Mouse (Mus musculus): ENCODE results near the gene Srd5a3. TPM values are rescaled to one million over a fixed set of nuclear protein-coding genes. Genes with fewer than 3 reads are reported as not detected.
A peak's percentile ranks its signal among the peaks of the same experiment; 100 is the strongest.

Gene Srd5a3
- polyA plus RNA-seq, 1 experiment from 2014 or later: 19.8 TPM

- 12% methylated on average over 9 of the region's 9 CpGs for WGBS
Observed at GRCm38 (mm10) chr5:76140730-76141066, 627 bp downstream of the Srd5a3 start.

GRCm38 (mm10) chr5:76143356-76143755, 3.3 kb downstream of the Srd5a3 start:
- Histone ChIP-seq H3K27ac (ENCODE audit: low read depth, low read length) (no peak overlapping the region), H3K9me3 (ENCODE audit: control insufficient read depth, low read length) (no peaks in the 10 kb centered on the region)
- WGBS: 85% methylated on average over 4 of the region's 4 CpGs

More at GRCm38 (mm10) chr5:76140730-76141066, 627 bp downstream of the Srd5a3 start:
- peaks cover 3% of the 10 kb centered on the region; the same call in 1 of the 2 replicates for H3K4me1 ChIP-seq (ENCODE audit: control insufficient read depth, insufficient read depth, low read length)
- ATAC-seq (ENCODE audit: insufficient read depth, low FRiP score, low TSS enrichment): peak; percentile 48; the same call in 1 of the 2 replicates
- H3K27ac ChIP-seq (ENCODE audit: low read depth, low read length): peak overlapping the region; percentile 93
- no peak for DNase-seq (ENCODE audit: low spot score)
- peak overlapping the region; percentile 67 for H3K4me3 ChIP-seq (ENCODE audit: low read depth, low read length)
- H3K36me3 ChIP-seq (ENCODE audit: control insufficient read depth, insufficient read depth, low read length): no peaks in the 10 kb centered on the region
- no peaks in the 10 kb centered on the region for H3K27me3 ChIP-seq (ENCODE audit: control insufficient read depth, insufficient read depth, low read length)
- peak overlapping the region; percentile 63 for H3K4me2 ChIP-seq (ENCODE audit: low read depth)
- peak overlapping the region; percentile 92 for H3K9ac ChIP-seq (ENCODE audit: low read length)
- no peaks in the 10 kb centered on the region for H3K9me3 ChIP-seq (ENCODE audit: control insufficient read depth, low read length)

GRCm38 (mm10) chr5:76146401-76146800, 6.3 kb downstream of the Srd5a3 start:
- Histone ChIP-seq H3K9ac (ENCODE audit: low read length) (no peak overlapping the region), H3K9me3 (ENCODE audit: control insufficient read depth, low read length) (no peaks in the 10 kb centered on the region), H3K27me3 (ENCODE audit: control insufficient read depth, insufficient read depth, low read length) (no peaks in the 10 kb centered on the region), H3K4me3 (ENCODE audit: low read depth, low read length) (no peak overlapping the region), H3K36me3 (ENCODE audit: control insufficient read depth, insufficient read depth, low read length) (no peaks in the 10 kb centered on the region), H3K4me1 (ENCODE audit: control insufficient read depth, insufficient read depth, low read length) (no peaks in the 10 kb centered on the region), H3K27ac (ENCODE audit: low read depth, low read length) (no peak overlapping the region), H3K4me2 (ENCODE audit: low read depth) (no peak overlapping the region)
- ATAC-seq (ENCODE audit: insufficient read depth, low FRiP score, low TSS enrichment) (no peak), DNase-seq (ENCODE audit: low spot score) (no peak)
- WGBS: 97% methylated on average over 1 of the region's 1 CpGs

More at GRCm38 (mm10) chr5:76143356-76143755, 3.3 kb downstream of the Srd5a3 start:
- no peak for DNase-seq (ENCODE audit: low spot score)
- H3K4me3 ChIP-seq (ENCODE audit: low read depth, low read length): no peak overlapping the region
- ATAC-seq (ENCODE audit: insufficient read depth, low FRiP score, low TSS enrichment): no peak
- H3K9ac ChIP-seq (ENCODE audit: low read length): no peak overlapping the region
- no peak overlapping the region for H3K4me2 ChIP-seq (ENCODE audit: low read depth)
- H3K36me3 ChIP-seq (ENCODE audit: control insufficient read depth, insufficient read depth, low read length): no peaks in the 10 kb centered on the region
- no peaks in the 10 kb centered on the region for H3K27me3 ChIP-seq (ENCODE audit: control insufficient read depth, insufficient read depth, low read length)
- H3K4me1 ChIP-seq (ENCODE audit: control insufficient read depth, insufficient read depth, low read length): peaks cover 3% of the 10 kb centered on the region; the same call in 1 of the 2 replicates

DNA sequence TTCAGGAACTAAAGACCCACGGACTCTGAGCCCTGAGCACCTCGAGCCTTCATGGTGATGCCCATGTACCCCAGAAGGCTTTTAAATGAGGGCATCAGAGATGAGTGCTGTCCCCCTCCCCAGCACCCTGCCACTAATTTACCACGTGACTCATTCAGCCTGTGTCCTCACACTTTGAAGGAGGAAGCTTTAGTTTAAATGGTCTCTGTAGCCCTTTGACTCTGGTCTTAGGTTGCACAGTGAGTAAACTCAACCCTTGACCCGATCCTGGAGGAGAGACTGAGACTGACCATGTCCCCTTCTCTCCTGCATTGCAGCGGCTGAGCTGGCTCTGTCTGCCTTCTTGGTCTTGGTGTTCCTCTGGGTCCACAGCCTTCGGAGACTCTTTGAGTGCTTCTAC, 9.4 kb downstream of the Srd5a3 start:
- Histone ChIP-seq H3K9me3 (ENCODE audit: control insufficient read depth, low read length) (no peaks in the 10 kb centered on the region), H3K4me1 (ENCODE audit: control insufficient read depth, insufficient read depth, low read length) (no peaks in the 10 kb centered on the region), H3K27me3 (ENCODE audit: control insufficient read depth, insufficient read depth, low read length) (no peaks in the 10 kb centered on the region), H3K9ac (ENCODE audit: low read length) (no peak overlapping the region), H3K36me3 (ENCODE audit: control insufficient read depth, insufficient read depth, low read length) (no peaks in the 10 kb centered on the region), H3K4me2 (ENCODE audit: low read depth) (no peak overlapping the region), H3K4me3 (ENCODE audit: low read depth, low read length) (no peak overlapping the region), H3K27ac (ENCODE audit: low read depth, low read length) (no peak overlapping the region)
- WGBS: 89% methylated on average over 6 of the region's 6 CpGs
- ATAC-seq (ENCODE audit: insufficient read depth, low FRiP score, low TSS enrichment) (no peak), DNase-seq (ENCODE audit: low spot score) (no peak)

DNA sequence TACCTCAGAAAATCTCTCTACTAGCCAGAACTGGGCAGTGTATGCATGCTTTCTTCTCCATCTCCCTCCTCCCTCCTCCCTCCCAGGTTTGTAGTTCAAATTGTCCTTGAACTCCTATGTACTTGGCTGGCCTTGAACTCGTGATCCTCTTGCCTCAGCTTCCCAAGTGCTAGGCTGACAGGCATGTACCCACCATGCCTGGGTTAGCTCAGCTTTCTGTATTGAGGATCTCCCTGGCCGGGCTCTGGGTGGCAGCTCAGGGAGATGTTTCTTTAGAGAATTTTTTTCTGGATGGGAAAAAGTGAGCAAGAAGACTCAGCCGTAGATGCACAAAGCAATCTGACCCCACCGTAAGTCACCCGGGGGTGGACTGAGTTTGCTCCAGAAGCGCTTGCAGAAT, 12.9 kb downstream of the Srd5a3 start:
- Histone ChIP-seq H3K27ac (ENCODE audit: low read depth, low read length) (no peak overlapping the region), H3K9ac (ENCODE audit: low read length) (no peak overlapping the region), H3K4me3 (ENCODE audit: low read depth, low read length) (no peak overlapping the region), H3K36me3 (ENCODE audit: control insufficient read depth, insufficient read depth, low read length) (peaks cover 2% of the 10 kb centered on the region; the same call in 1 of the 2 replicates), H3K4me1 (ENCODE audit: control insufficient read depth, insufficient read depth, low read length) (no peaks in the 10 kb centered on the region), H3K9me3 (ENCODE audit: control insufficient read depth, low read length) (no peaks in the 10 kb centered on the region), H3K27me3 (ENCODE audit: control insufficient read depth, insufficient read depth, low read length) (no peaks in the 10 kb centered on the region), H3K4me2 (ENCODE audit: low read depth) (no peak overlapping the region)
- DNase-seq (ENCODE audit: low spot score): no peak
- WGBS: 89% methylated on average over 6 of the region's 6 CpGs
- ATAC-seq (ENCODE audit: insufficient read depth, low FRiP score, low TSS enrichment): no peak

- no peak overlapping the region for H3K27ac ChIP-seq (ENCODE audit: low read depth, low read length)
- no peak for ATAC-seq (ENCODE audit: insufficient read depth, low FRiP score, low TSS enrichment)
- DNase-seq (ENCODE audit: low spot score): no peak
- no peak overlapping the region for H3K9ac ChIP-seq (ENCODE audit: low read length)
- no peak overlapping the region for H3K4me2 ChIP-seq (ENCODE audit: low read depth)
- H3K4me1 ChIP-seq (ENCODE audit: control insufficient read depth, insufficient read depth, low read length): no peaks in the 10 kb centered on the region
- H3K4me3 ChIP-seq (ENCODE audit: low read depth, low read length): no peak overlapping the region
- H3K9me3 ChIP-seq (ENCODE audit: control insufficient read depth, low read length): no peaks in the 10 kb centered on the region
- 89% methylated on average over 11 of the region's 11 CpGs for WGBS
- H3K36me3 ChIP-seq (ENCODE audit: control insufficient read depth, insufficient read depth, low read length): peaks cover 2% of the 10 kb centered on the region; the same call in 1 of the 2 replicates
- H3K27me3 ChIP-seq (ENCODE audit: control insufficient read depth, insufficient read depth, low read length): no peaks in the 10 kb centered on the region
Observed at GRCm38 (mm10) chr5:76153430-76153829, 13.4 kb downstream of the Srd5a3 start.

DNA sequence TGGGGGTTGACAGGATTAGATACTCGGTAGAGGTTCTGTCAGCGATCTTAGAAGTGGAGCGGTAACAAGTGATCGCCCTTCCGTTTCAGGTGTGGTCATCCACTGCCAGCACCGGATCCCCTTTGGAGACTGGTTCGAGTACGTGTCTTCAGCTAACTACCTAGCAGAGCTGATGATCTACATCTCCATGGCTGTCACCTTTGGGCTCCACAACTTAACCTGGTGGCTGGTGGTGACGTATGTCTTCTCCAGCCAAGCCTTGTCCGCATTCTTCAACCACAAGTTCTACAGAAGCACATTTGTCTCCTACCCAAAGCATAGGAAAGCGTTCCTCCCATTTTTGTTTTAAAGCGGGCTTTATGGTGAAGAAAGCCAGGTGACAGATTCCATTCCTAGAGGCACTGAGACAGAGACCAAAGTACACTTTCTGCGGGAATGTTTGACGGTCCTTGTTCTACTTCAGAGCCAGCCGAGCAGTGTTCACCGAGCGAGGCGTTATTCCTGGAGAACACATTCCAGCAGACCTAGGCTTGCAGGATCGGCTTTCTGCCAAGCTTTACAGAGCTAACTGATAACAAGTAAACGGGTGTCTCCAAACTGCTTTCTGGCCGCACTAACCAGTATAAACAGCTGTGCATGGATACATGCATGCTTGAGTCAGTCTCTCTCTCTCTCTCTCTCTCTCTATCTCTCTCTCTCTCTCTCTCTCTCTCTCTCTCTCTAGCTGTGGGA, 14.5 kb downstream of the Srd5a3 start:
- 95% methylated on average over 21 of the region's 21 CpGs for WGBS
- Histone ChIP-seq H3K27ac (ENCODE audit: low read depth, low read length) (no peak overlapping the region), H3K36me3 (ENCODE audit: control insufficient read depth, insufficient read depth, low read length) (peaks cover 2% of the 10 kb centered on the region; the same call in 1 of the 2 replicates), H3K4me2 (ENCODE audit: low read depth) (no peak overlapping the region), H3K4me3 (ENCODE audit: low read depth, low read length) (no peak overlapping the region), H3K9ac (ENCODE audit: low read length) (no peak overlapping the region), H3K9me3 (ENCODE audit: control insufficient read depth, low read length) (no peaks in the 10 kb centered on the region), H3K27me3 (ENCODE audit: control insufficient read depth, insufficient read depth, low read length) (no peaks in the 10 kb centered on the region), H3K4me1 (ENCODE audit: control insufficient read depth, insufficient read depth, low read length) (no peaks in the 10 kb centered on the region)
- ATAC-seq (ENCODE audit: insufficient read depth, low FRiP score, low TSS enrichment): no peak
- no peak for DNase-seq (ENCODE audit: low spot score)

DNA sequence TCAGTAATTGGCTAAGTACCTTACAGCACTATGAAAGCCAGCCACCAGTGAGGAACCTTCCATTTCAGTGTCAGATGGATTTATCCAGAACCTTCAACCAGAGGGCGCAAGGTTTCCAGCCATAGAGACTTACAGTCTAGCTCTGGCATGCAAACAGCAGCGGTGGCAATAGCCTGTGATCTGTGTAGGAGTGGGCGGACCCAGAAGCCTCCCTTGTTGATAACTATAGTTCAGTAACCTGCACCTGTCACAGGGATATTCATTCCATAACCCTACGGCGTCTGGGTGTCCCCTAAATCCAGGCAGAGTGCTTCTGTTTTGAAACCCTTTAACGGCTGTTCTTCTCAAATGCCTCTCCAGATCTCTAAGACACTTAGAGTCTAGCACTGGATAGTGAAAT, 19.5 kb downstream of the Srd5a3 start:
- no peak overlapping the region for H3K9ac ChIP-seq (ENCODE audit: low read length)
- peaks cover 2% of the 10 kb centered on the region; the same call in 1 of the 2 replicates for H3K36me3 ChIP-seq (ENCODE audit: control insufficient read depth, insufficient read depth, low read length)
- H3K9me3 ChIP-seq (ENCODE audit: control insufficient read depth, low read length): no peaks in the 10 kb centered on the region
- DNase-seq (ENCODE audit: low spot score) (no peak), ATAC-seq (ENCODE audit: insufficient read depth, low FRiP score, low TSS enrichment) (no peak)
- no peak overlapping the region for H3K27ac ChIP-seq (ENCODE audit: low read depth, low read length)
- no peaks in the 10 kb centered on the region for H3K27me3 ChIP-seq (ENCODE audit: control insufficient read depth, insufficient read depth, low read length)
- H3K4me2 ChIP-seq (ENCODE audit: low read depth): no peak overlapping the region
- 89% methylated on average over 6 of the region's 6 CpGs for WGBS
- H3K4me3 ChIP-seq (ENCODE audit: low read depth, low read length): no peak overlapping the region
- H3K4me1 ChIP-seq (ENCODE audit: control insufficient read depth, insufficient read depth, low read length): no peaks in the 10 kb centered on the region

DNA sequence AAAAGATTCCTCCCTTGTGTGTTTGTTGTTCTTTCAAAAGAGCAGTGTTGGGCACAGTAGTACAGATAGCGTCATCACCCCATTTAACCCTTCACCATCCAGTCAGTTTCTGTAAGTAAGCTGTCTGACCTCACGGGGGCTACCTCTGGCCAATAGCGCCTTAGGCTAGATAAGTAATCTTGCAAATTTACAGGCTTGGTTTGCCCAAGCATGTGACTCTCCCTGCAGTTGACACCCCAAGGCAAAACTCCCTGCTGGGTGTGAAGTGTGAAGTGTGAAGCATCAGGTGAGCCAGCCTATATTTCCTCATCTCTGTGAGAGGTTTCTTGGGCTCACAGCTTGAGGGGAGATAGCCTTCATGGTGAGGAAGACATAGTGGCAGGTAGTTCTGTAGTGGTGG, 20.0 kb downstream of the Srd5a3 start:
- no peaks in the 10 kb centered on the region for H3K4me1 ChIP-seq (ENCODE audit: control insufficient read depth, insufficient read depth, low read length)
- ATAC-seq (ENCODE audit: insufficient read depth, low FRiP score, low TSS enrichment) (no peak), DNase-seq (ENCODE audit: low spot score) (no peak)
- no peaks in the 10 kb centered on the region for H3K27me3 ChIP-seq (ENCODE audit: control insufficient read depth, insufficient read depth, low read length)
- H3K9me3 ChIP-seq (ENCODE audit: control insufficient read depth, low read length): no peaks in the 10 kb centered on the region
- 70% methylated on average over 3 of the region's 3 CpGs for WGBS
- no peak overlapping the region for H3K4me3 ChIP-seq (ENCODE audit: low read depth, low read length)
- H3K27ac ChIP-seq (ENCODE audit: low read depth, low read length): no peak overlapping the region
- no peak overlapping the region for H3K4me2 ChIP-seq (ENCODE audit: low read depth)
- H3K9ac ChIP-seq (ENCODE audit: low read length): no peak overlapping the region
- H3K36me3 ChIP-seq (ENCODE audit: control insufficient read depth, insufficient read depth, low read length): peaks cover 2% of the 10 kb centered on the region; the same call in 1 of the 2 replicates

All from neural tube, embryonic 11.5 days (tissue).